Mouse (Mus musculus): ENCODE measurements around the gene Rcor1.

GRCm38 (mm10) chr12:111048201-111048600 is 9.1 kb downstream of the Rcor1 start:
- TF ChIP-seq POLR2A (IDR thresholded peaks at IDR 0.05; ENCODE audit: low read depth, low read length) (no peak), CTCF (conservative IDR thresholded peaks at IDR 0.05 in 1 of 2, IDR thresholded peaks at IDR 0.05 in 1 of 2; ENCODE audit: low read depth in 2 of 2, low read length in 2 of 2) (no peak), EP300 (IDR thresholded peaks at IDR 0.05; ENCODE audit: low read length) (no peak), KAT2A (IDR thresholded peaks at IDR 0.05; ENCODE audit: insufficient replicate concordance, low read length) (no peak)

All from CH12.LX (cell line).